Mouse (Mus musculus) CH12.LX (cell line): ENCODE data around the gene Fbln1. TPM values are rescaled to one million over a fixed set of nuclear protein-coding genes. Genes with fewer than 3 reads are reported as not detected.

Experiments used
- DNase-seq: peaks from one replicate; pipeline ENCODE4 v3.0.0-alpha.2; 2013; ENCODE audit errors: extremely low read depth
- H3K27ac ChIP-seq: 2 replicates; pipeline ENCODE4 v1.5.1; 2012; ENCODE audit warnings: low read depth, mild to moderate bottlenecking, control low read depth, moderate library complexity; ENCODE audit not compliant: insufficient read depth
- H3K27me3 ChIP-seq: replicated peaks from 2 replicates; pipeline ENCODE3; 2012; ENCODE audit warnings: inconsistent platforms
- H3K36me3 ChIP-seq, 2 experiments: replicated peaks in 1 of 2; 2 replicates each; pipeline versions ENCODE3 to v1.6.1; 2012; ENCODE audit warnings: inconsistent platforms in 1 of 2, low read length in 1 of 2, mild to moderate bottlenecking in 1 of 2, mixed read lengths in 1 of 2, moderate library complexity in 1 of 2; ENCODE audit not compliant: control insufficient read depth in 1 of 2, insufficient read depth in 1 of 2
- H3K4me1 ChIP-seq, 2 experiments: 2 replicates each; pipeline ENCODE4 v1.6.1; 2012; ENCODE audit warnings: inconsistent platforms in 1 of 2, moderate library complexity in 1 of 2; ENCODE audit not compliant: insufficient read depth in 2 of 2, control insufficient read depth in 1 of 2
- H3K4me2 ChIP-seq: 2 replicates; pipeline ENCODE4 v1.6.1; 2012; ENCODE audit warnings: low read depth, mild to moderate bottlenecking, control low read depth; ENCODE audit not compliant: poor library complexity, insufficient read depth, severe bottlenecking
- H3K4me3 ChIP-seq, 3 experiments: fragments of 150-350 bp in 1 of 3; sonication (generic) in 1 of 3; replicated peaks in 1 of 3; 2 replicates each; pipeline versions ENCODE3 to v1.5.1; 2011 to 2012; ENCODE audit warnings: low read depth in 2 of 3, low read length in 2 of 3, mild to moderate bottlenecking in 2 of 3, moderate library complexity in 2 of 3, control low read depth in 1 of 3, improper control_type of control experiment in 1 of 3, inconsistent platforms in 1 of 3, mixed read lengths in 1 of 3; ENCODE audit not compliant: poor library complexity in 1 of 3
- H3K79me2 ChIP-seq: replicated peaks from 2 replicates; pipeline ENCODE4 v1.6.1; 2012; ENCODE audit warnings: mild to moderate bottlenecking, moderate library complexity; ENCODE audit not compliant: control insufficient read depth, poor library complexity, insufficient read depth, severe bottlenecking; ENCODE audit errors: extremely low read depth
- H3K9ac ChIP-seq: 2 replicates; pipeline ENCODE4 v1.6.1; 2012; ENCODE audit warnings: low read depth, mild to moderate bottlenecking, control low read depth, moderate library complexity; ENCODE audit not compliant: insufficient read depth
- H3K9me3 ChIP-seq: replicated peaks from 2 replicates; pipeline ENCODE3; 2012; ENCODE audit warnings: low read length, inconsistent platforms, mixed read lengths
- CHD1 ChIP-seq: IDR thresholded peaks from 2 replicates; pipeline ENCODE4 v1.6.1; 2012; ENCODE audit warnings: low read depth, low read length, improper control_type of control experiment, inconsistent platforms
- CHD2 ChIP-seq: IDR thresholded peaks from 2 replicates; pipeline ENCODE4 v1.6.1; 2011; ENCODE audit warnings: low read length, improper control_type of control experiment
- ELF1 ChIP-seq: IDR thresholded peaks from 2 replicates; pipeline ENCODE4 v1.6.1; 2014; ENCODE audit warnings: low read depth, mild to moderate bottlenecking, inconsistent platforms, low read length, improper control_type of control experiment
- IRF4 ChIP-seq: IDR thresholded peaks from 2 replicates; pipeline ENCODE4 v1.6.1; 2014; ENCODE audit warnings: low read depth, mild to moderate bottlenecking, inconsistent platforms, low read length, improper control_type of control experiment
- MAFK ChIP-seq: IDR thresholded peaks from 2 replicates; pipeline ENCODE4 v1.6.1; 2011; ENCODE audit warnings: low read length, improper control_type of control experiment; ENCODE audit not compliant: insufficient replicate concordance
- SIN3A ChIP-seq: IDR thresholded peaks from 2 replicates; pipeline ENCODE4 v1.6.1; 2012; ENCODE audit warnings: low read length, improper control_type of control experiment, inconsistent platforms
- TBP ChIP-seq: conservative IDR thresholded peaks from 2 replicates; pipeline ENCODE4 v1.6.1; 2011; ENCODE audit warnings: low read depth, low read length, improper control_type of control experiment
- USF1 ChIP-seq: IDR thresholded peaks from 2 replicates; pipeline ENCODE4 v1.6.1; 2014; ENCODE audit warnings: low read depth, mild to moderate bottlenecking, inconsistent platforms, low read length, improper control_type of control experiment
- ZKSCAN1 ChIP-seq: IDR thresholded peaks from 2 replicates; pipeline ENCODE4 v1.6.1; 2012; ENCODE audit warnings: low read depth, inconsistent platforms, low read length, improper control_type of control experiment, borderline replicate concordance
- dilution Hi-C: fragments of 300-500 bp; cut with MboI; formaldehyde crosslinking; loops from 2 replicates; pipeline ENCODE4 v1.14.3; 2020; ENCODE audit warnings: low sequenced_read_pairs; ENCODE audit not compliant: extremely low pct_unique_long_range_greater_than_20kb, extremely low pct_ligation_motif_present
- in situ Hi-C: fragments of 300-500 bp; cut with MboI; formaldehyde crosslinking; loops from 3 replicates; pipeline ENCODE4 v1.14.3; 2019; ENCODE audit warnings: low sequenced_read_pairs, low pct_ligation_motif_present, low pct_unique_long_range_greater_than_20kb, mixed read lengths
- polyA plus RNA-seq: library from polyadenylated mRNA; unstranded; fragments of >175 nt; gene quantifications from 2 replicates; pipeline ENCODE4 v1.2.1, GENCODE M21; 2012; ENCODE audit warnings: low read depth; ENCODE audit not compliant: insufficient read length
- total RNA-seq, 2 experiments: library from RNA; depleted of rRNA; stranded (reverse); fragments of 300-350 nt in 1 of 2; fragments of >200 nt in 1 of 2; gene quantifications; 2 replicates each; pipeline ENCODE4 v1.2.3; 2012 to 2014

The Fbln1 gene
- total and polyA plus RNA-seq, 3 experiments: 1.4 TPM; not detected in 2

GRCm38 (mm10) chr15:85202787-85203186 is 3.0 kb upstream of the Fbln1 start:
- DNase-seq: no peak
- no peaks in the 10 kb centered on the region for H3K36me3 ChIP-seq
- no peak overlapping the region for H3K27ac ChIP-seq
- H3K4me1 ChIP-seq: peaks cover 0 to 7% of the 10 kb centered on the region in 2 experiments; a peak in 2 of 4 replicates
- in situ Hi-C loops (no loop called here), dilution Hi-C loops (no loop called here)
- H3K9ac ChIP-seq: no peak overlapping the region
- no peak overlapping the region for H3K4me2 ChIP-seq
- no peaks in the 10 kb centered on the region for H3K9me3 ChIP-seq
- TF ChIP-seq CHD1 (no peak), CHD2 (no peak), SIN3A (no peak), ZKSCAN1 (no peak)
- H3K27me3 ChIP-seq: peaks cover 71% of the 10 kb centered on the region
- no peak overlapping the region for H3K4me3 ChIP-seq
- H3K79me2 ChIP-seq: no peaks in the 10 kb centered on the region

GRCm38 (mm10) chr15:85204383-85204782 is 1.4 kb upstream of the Fbln1 start:
- no peak overlapping the region for H3K27ac ChIP-seq
- no peak for DNase-seq
- H3K9me3 ChIP-seq: peaks cover 4% of the 10 kb centered on the region
- in situ Hi-C loops (no loop called here), dilution Hi-C loops (no loop called here)
- no peaks in the 10 kb centered on the region for H3K36me3 ChIP-seq
- H3K4me2 ChIP-seq: no peak overlapping the region
- H3K4me1 ChIP-seq: peaks cover 0 to 7% of the 10 kb centered on the region in 2 experiments; a peak in 2 of 4 replicates
- no peak overlapping the region for H3K4me3 ChIP-seq
- H3K79me2 ChIP-seq: no peaks in the 10 kb centered on the region
- TF ChIP-seq ELF1 (peak; percentile 52), TBP (peak; percentile 82), IRF4 (no peak)
- peaks cover 73% of the 10 kb centered on the region for H3K27me3 ChIP-seq
- H3K9ac ChIP-seq: no peak overlapping the region

GRCm38 (mm10) chr15:85206703-85207075 is 940 bp downstream of the Fbln1 start:
- H3K36me3 ChIP-seq: no peaks in the 10 kb centered on the region
- DNase-seq: no peak
- no peaks in the 10 kb centered on the region for H3K79me2 ChIP-seq
- in situ Hi-C loops (no loop called here), dilution Hi-C loops (no loop called here)
- H3K9ac ChIP-seq: no peak overlapping the region
- peaks cover 0 to 7% of the 10 kb centered on the region in 2 experiments; a peak in 2 of 4 replicates for H3K4me1 ChIP-seq
- no peak overlapping the region for H3K4me3 ChIP-seq
- H3K9me3 ChIP-seq: peaks cover 10% of the 10 kb centered on the region
- H3K27ac ChIP-seq: no peak overlapping the region
- no peak overlapping the region for H3K4me2 ChIP-seq
- H3K27me3 ChIP-seq: peaks cover 71% of the 10 kb centered on the region
- TF ChIP-seq USF1 (no peak), MAFK (no peak)
- TF ChIP-seq, all 38 proteins: peak for 0
